Mouse (Mus musculus): ENCODE results near the gene Usp28.

The Usp28 gene

DNA sequence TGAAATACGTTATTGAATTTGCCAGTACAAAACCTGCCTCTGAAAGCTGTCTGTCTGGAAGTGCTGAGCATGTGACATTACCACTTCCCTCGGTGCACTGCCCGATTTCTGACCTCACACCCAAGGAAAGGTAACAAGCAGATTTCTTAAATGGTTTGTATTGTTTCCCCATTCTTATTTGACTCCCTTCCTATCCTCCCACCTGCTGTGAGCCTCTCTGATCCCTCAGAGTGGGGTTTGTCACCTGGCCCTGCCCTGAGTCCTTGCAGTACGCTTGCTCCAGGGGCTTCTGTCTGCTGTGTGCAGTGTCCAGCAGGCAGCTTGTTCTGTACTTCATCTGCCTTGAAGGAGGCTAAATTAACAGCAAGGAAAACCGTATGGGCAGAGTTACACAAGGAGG is 38.8 kb downstream of the Usp28 start:
- no peak for DNase-seq

DNA sequence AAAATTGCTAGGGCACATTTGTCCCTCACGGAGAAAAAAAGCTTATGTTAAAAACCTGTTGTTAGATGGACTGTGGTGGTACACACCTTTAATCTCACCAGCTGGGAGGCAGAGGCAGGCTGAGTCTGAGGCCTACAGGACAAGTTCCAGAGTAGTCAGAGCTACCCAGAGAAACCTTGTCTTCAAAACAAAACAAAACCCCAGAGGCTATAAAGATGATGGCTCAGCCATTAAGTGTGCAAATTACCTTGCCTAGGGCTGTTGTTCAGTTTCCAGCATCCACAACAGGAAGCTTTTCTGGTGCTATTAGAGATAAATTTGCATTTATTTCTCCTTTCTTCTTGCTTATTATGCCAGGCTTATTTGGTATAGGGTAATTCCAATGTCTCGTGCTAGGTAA is 39.4 kb downstream of the Usp28 start:
- no peak for DNase-seq

DNA sequence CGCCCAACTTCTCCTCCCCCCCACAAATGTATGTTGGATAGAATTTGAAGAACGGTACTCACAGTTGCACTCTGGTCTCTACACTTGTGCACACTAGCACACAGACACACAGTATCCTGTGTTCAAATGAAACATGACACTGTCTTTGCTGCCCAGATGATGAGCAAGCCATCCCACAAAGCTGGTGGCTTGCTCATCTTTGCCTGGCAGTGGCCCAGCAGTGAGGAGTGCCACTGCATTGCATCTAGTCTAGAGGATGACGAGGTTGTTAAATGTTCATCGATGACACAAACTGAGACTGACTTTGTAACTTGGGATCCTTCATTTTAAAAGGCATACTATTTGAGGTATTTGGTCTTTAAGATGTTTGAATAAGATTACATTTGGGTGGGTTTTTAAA is 49.6 kb downstream of the Usp28 start:
- no peak for DNase-seq

- no peak for DNase-seq
Measured at GRCm38 (mm10) chr9:49050901-49051300, 65.7 kb downstream of the Usp28 start.

- peak; percentile 57 to 66 for DNase-seq
Measured at GRCm38 (mm10) chr9:49051349-49051748, 66.2 kb downstream of the Usp28 start.

DNA sequence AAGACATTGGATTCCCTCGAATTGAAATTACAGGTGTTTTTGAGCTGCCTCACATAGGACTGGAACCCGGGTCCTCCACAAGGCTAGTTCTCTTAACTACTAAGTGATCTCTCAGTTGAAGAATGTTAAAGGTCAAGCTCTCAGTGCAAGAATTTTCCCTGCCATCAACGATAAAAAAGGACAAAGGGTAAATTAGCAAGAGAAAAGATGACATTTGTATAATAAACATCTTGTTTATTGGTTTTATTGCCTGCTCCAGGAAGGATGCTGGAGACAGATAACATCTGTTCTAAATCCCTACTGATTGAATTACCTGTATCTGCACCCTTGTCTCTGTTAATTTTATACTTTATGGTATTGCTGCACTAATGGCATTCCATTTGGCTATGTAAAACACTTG is 68.9 kb downstream of the Usp28 start:
- DNase-seq = no peak

DNA sequence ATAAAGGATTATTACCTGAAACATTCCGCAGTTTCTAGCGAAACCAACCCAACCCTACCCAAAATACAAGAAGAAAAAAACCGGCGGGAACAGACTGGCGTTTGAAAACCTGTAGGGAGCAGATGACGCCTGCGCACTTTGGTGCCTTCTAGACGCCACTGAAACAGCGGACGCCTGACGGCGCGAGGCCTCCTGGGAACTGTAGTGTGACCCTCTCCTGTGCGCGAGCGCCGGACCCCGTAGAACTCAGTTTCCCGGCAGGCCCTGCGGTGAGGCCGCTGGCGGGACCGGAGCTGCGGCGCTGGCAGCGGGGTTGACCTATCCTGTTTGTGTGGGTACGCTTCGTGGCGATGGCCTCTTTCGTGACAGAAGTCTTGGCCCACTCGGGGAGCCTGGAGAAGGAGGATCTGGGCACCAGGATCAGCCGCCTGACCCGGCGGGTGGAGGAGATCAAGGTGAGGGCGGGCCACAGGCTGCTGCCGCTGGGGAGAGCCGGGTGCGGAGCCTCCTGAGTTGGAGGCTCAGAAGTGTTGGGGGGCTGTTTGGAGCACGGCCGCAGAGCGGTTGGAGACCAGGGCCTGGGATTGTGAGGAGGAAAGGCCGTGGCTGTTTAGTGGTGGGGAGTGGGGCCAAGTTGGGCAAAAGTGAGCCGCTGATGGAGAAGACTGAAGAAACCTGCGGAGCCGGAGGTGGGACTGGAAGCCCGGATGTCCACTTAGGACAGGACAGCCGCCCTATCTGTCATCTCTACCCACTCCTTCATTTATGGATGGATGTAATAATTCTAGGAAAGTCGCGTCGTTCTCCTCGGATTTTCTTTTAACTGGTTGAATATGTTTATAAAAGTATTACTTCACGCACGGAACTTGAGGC is 70.4 kb downstream of the Usp28 start, which contains the start of gene Zw10:
TSS of gene Zw10 (plus strand) at position 281 of the 873 bp plus-strand sequence.
- DNase-seq = peak; percentile 94 to 95

GRCm38 (mm10) chr9:49076847-49077246 is 91.7 kb downstream of the Usp28 start:
- DNase-seq = no peak

DNA sequence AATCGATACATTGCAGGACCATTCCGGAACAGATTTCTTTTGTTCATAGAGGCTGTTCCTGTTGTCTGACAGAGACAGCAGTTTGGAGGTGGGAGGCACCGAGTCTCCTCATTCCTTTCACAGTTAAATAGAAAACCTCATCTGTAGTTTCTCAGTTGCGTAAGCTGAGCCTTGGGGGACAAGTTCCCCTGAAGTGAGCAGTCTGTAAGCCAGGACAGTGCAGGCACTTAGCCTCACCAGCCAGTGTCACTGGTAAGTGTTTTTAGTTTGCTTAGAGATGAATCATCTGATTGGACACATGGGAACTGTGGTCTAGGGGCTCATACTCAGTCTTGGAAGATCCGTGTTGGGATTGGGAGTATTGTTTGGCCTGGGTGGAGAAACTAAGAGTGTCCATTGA is 95.9 kb downstream of the Usp28 start, which contains the start of gene Tmprss5:
TSS of gene Tmprss5 (plus strand) at position 154 of the 400 bp plus-strand sequence.
- no peak for DNase-seq

GRCm38 (mm10) chr9:49081561-49081960 is 96.4 kb downstream of the Usp28 start:
- DNase-seq = peak; percentile 81 to 86

DNA sequence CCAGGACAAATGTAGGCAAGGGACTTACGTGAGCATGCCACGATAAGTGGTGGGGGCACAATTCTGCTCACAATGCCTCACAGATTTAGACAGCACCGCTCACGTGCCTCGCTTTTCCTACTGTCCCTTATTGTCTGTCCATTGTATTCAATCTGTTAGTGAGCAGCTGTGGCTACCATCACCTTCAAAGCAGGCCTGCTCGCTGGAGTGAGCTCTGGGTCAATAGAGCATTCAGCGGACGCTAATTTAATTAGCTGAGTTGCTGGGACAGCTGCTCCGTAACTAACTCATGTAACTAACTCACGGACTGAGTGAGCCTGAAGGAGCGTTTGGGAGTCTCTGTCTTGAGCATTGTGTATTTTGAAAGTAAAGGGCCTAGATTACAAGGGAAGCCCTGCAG is 102.1 kb downstream of the Usp28 start:
- no peak for DNase-seq
